Mouse (Mus musculus) splenic B cell, adult 2 months (primary cell): Measurements from ENCODE around the gene Zfp618.

Experiments used
- DNase-seq: peaks from one replicate; pipeline ENCODE4 v3.0.0-alpha.2; 2011; ENCODE audit warnings: low read depth, low spot score
- H3K27me3 ChIP-seq: 2 replicates; pipeline ENCODE4 v1.6.1; 2012; ENCODE audit warnings: mild to moderate bottlenecking, low read length, moderate library complexity, mixed read lengths; ENCODE audit not compliant: control insufficient read depth, poor library complexity, insufficient read depth, severe bottlenecking
- H3K36me3 ChIP-seq: 2 replicates; pipeline ENCODE4 v1.6.1; 2012; ENCODE audit warnings: mild to moderate bottlenecking, low read length, moderate library complexity, mixed read lengths; ENCODE audit not compliant: control insufficient read depth, poor library complexity, insufficient read depth, severe bottlenecking

Gene Zfp618

DNA sequence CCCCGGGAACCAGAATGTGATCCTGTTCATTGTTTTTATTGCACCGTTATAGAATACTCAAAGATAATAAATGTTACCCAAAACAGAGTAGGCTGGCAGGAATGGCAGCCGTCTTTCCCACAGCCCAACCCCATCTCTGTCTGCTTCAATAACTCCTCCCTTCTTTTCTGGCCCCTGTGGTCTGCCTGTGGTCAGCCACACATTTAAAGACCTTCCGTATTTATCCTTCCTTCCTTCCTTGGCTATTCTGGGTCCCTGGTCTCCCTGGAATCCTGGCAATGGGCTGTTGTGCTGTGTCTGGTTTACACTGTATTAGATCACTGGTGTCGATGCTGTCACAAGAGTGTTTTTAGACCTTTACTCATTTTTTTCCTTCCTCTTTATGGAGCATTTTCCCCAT is 125.8 kb downstream of the Zfp618 start:
- Histone ChIP-seq H3K36me3 (no peaks in the 10 kb centered on the region), H3K27me3 (no peaks in the 10 kb centered on the region)
- no peak for DNase-seq

DNA sequence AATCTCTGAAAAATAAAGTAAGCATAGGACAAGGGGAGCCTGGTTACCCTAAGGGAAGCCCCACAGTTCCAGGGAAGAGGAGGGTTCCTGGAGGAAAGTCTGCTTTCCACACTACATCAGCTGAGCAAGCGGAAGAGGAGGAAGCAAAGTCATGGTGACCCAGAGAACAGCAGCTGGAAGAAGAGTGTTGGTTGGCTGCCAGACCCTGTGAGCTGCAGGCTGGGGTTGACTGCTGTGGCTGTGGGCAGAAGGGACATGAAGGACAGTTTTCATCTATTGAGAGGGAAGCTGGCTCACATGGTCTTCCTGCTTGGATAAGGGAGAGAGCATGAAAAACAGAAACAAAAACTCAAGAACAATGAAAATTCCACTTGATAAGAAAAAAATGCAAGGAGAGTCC is 132.2 kb downstream of the Zfp618 start:
- no peaks in the 10 kb centered on the region for H3K36me3 ChIP-seq
- no peaks in the 10 kb centered on the region for H3K27me3 ChIP-seq
- no peak for DNase-seq

DNA sequence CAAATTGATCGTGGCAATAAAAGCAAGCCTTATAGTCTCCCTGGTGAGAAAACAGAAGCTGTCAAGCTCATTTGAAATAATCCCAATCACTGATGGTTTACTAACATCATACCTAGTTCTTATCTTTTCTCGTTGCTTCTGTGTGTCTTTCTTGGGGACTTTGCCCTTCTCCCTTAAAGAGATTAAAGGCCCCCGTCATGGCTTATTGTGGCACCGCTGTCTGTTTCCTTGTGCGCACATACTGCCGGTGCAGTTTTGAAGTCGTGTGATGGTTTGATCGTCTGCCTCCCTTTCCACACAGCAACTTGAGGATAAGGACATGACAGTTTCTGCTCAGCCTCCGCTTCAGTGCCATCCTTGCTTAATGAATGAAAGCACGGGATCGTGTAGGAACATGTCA is 135.1 kb downstream of the Zfp618 start:
- Histone ChIP-seq H3K27me3 (no peaks in the 10 kb centered on the region), H3K36me3 (no peaks in the 10 kb centered on the region)
- DNase-seq = no peak

DNA sequence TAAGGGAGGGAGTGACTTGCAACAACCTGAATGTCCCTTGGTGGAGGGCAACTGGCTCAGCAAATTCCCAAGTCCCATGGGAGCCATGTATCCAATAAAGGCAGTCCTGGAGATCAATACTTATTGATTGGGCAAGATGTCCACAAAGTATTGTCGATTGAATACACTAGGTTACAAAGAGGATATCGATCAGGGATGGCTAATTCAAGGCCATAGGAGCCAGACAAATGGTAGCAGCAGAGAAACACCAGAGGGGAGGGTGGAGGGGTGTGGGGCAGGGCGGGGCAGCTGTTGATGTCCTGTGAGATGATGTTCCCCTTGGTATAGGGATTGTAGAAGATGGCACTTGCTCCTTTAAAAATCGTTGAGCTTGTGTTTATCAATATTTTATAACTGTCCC is 136.7 kb downstream of the Zfp618 start:
- DNase-seq = no peak
- no peaks in the 10 kb centered on the region for H3K36me3 ChIP-seq

DNA sequence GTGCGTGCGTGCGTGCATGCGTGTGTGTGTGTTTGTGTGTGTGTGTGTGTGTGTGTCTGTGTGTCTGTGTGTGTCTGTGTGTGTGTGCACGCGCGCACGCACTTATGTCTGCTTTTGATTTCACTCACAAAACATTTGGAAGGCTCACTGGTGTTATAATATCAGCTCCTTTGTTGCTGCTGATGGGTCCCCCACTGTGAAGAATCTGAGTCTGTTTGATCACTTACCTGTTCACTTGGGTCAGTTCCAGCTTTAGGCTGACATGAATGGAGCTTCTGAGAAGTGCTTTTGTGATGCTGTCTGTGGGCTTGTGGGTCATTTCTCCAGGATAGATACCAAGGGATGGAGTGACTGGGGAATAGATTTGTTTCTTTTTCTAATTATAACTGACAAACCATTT is 140.3 kb downstream of the Zfp618 start:
- H3K27me3 ChIP-seq = no peaks in the 10 kb centered on the region
- no peaks in the 10 kb centered on the region for H3K36me3 ChIP-seq
- DNase-seq = no peak

More for the DNA sequence above, 136.7 kb downstream of the Zfp618 start:
- no peaks in the 10 kb centered on the region for H3K27me3 ChIP-seq

DNA sequence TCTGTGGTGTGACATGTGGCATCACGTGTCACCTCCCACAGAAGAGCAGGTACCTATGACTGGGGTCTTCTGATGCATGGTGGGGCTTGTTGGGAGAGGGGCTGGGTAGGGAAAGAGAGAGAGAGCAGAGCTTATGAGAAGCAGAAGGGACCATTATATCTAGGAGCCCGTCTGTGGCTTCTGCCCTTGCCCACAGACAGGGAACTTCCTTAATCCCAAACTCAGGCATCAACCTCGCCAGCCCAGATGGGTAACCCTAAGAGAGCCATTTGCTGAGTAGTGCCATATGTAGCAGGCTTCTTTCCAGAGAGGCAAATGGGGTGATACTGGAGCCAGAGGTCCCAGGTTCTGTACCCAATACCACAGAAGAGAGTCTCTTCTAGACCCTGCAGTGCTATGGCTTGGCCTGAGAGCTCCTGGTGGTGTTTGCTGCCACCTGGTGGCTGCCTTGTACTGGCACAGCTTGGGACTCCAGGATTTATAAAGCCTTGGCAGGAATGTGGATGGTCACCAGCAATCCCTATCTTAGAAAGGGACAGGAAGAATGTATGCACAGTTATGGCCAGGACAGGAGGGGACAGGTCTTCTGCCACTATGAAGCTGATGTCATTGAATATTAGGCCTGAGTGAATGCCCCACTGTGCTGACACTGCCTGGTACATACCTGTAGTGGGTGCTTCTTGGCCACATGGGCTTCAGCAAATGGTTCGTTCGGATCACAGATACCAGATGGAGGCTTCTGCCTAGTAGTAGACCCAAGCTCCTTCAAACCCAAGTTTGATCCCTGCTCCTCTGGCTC is 153.5 kb downstream of the Zfp618 start:
- Histone ChIP-seq H3K27me3 (no peaks in the 10 kb centered on the region), H3K36me3 (no peaks in the 10 kb centered on the region)
- peak; percentile 61 for DNase-seq

DNA sequence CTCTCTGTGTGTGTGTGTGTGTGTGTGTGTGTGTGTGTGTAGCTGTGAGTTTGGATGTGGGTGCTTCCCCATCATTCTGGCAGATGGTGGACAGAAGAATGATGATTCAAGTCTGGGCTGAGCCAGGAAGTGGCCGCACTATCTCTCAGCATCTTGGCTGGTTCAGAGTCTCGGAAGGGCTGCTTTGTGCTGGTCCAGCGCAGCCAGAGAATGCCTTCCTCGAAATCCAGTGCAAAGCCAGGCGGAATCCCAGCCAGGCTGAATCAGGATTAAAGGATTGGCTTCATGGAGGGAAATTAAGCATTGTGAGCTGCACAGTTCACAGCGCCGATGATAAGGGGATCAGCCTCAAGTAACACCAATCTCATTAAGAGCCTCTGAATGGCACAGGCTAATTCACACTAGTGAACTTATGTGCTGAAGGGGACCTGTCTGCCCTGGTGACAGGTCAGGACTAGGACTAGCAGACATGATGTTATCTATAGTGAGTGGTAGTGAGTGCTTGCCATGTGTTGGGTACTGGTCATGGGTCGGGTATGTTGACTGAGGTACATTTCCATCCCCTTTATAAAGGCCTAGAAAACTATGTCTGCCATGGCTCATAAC is 159.6 kb downstream of the Zfp618 start:
- H3K36me3 ChIP-seq = no peaks in the 10 kb centered on the region
- DNase-seq = no peak

DNA sequence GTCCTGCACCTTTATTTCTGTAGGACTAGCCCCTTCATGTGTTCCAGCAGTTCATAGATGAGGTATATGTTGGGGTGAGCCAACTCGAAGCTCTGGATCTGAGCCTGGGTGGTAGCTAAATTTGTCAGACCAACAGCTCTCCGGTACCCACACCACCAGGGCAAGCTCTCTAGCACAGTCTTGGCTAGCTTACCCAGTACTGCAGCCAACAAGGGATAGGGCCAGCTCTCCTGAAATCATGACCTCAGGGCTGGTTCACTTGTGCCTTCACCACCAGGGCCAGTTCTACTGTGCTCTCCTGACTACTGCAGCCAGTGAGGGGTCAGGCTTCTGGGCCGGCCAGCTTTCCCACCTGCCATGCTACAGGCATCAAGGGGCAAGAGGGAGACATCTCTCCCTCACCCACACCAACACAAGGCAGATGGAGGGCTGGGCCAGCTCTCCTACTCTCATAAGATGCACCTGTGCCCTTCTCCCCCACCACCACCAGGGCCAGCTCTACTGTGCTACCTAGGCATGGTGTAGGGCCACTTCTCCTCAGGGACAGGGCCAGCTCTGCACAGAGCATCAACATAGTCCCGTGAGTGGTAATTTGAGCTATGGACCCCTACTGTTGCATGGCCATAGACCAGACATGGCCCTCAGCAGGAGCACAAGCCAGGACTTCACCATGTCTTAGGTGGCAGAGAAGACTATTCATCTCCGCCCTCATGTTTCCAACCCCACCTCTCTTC is 164.7 kb downstream of the Zfp618 start:
- Histone ChIP-seq H3K36me3 (no peaks in the 10 kb centered on the region), H3K27me3 (no peaks in the 10 kb centered on the region)
- DNase-seq = no peak

More for the DNA sequence above, 159.6 kb downstream of the Zfp618 start:
- H3K27me3 ChIP-seq = no peaks in the 10 kb centered on the region

DNA sequence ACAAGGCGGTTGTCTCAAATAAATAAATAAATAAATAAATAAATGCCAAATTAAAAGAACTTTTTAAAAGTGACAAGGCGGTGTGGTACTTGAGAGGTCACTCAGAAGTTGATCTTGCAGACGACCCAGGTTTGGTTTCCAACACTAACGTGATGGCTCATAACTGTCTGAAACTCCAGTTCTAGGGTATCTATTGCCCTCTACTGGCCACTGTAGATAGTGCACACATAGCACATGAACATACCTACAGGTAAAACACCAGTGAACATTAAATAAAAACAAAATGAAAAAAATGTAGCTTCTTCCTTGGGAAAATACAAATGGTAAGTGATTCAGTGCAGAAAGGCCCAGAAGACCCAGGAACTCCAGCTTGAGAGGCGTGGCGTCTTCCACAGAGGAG is 181.9 kb downstream of the Zfp618 start:
- no peaks in the 10 kb centered on the region for H3K27me3 ChIP-seq
- H3K36me3 ChIP-seq = no peaks in the 10 kb centered on the region
- DNase-seq = no peak

DNA sequence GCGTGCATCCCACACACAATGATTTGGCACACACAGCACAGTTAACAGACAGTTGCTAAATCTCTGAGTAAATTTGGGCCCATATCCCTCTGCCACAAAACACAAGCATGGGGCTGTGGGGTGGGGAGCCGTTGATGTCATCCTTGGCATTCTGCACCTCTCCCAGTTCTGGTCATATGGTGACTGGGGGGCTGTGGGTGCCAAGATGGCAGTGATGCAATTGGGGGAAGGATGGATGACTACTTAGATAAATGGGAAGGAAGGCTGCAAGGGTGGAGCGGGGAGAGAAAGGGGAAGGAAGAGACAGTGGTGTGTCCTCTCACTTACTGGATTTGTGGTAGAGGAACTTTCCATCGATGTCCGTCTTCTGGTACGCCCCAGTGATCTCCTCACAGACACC is 185.8 kb downstream of the Zfp618 start:
- Histone ChIP-seq H3K36me3 (no peaks in the 10 kb centered on the region), H3K27me3 (no peaks in the 10 kb centered on the region)
- DNase-seq = no peak

DNA sequence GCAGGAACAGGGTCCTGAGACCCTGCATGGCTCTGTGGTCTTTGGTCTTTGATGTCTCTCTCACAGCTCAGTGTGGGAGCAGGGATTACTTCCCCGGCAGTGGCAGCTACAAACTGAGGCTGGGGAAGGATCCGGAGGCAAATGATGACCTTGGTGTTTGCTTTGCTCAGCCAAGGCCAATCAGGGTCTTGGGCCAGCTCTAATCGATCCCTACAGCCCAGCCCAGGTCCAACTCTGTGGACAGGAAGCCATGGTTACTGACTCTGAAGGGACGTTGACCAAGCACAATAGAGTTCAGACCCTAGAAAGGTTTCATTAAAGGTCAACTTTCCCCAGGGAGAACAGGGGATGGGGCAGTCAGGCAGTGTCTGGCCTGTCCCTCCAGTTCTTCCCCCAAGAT is 188.7 kb downstream of the Zfp618 start:
- no peak for DNase-seq
- no peaks in the 10 kb centered on the region for H3K27me3 ChIP-seq

DNA sequence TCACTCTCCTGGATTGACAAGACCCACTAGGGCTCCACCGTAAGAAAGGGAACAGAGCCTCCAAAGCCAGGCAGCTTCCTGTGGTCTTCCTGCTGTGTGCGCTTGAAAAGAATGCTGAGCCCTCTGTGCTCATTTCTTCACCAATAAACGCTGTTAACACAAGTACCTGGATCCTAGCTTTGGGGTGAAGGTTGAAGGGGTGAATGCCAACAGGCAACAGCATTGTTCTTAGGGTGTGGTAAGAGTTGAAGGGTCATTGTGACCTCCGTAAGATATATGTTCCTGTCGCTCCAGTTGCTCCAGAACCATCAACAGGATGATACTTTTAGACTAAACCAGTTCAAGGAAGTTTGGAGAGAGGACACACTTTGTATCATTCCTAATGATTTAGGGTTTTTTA is 189.3 kb downstream of the Zfp618 start, which contains the start of gene Ambp:
Gene Ambp (minus strand): TSS at position 101 of the 400 bp plus-strand sequence.
- no peaks in the 10 kb centered on the region for H3K27me3 ChIP-seq
- DNase-seq = no peak
- no peaks in the 10 kb centered on the region for H3K36me3 ChIP-seq

More for the DNA sequence above, 188.7 kb downstream of the Zfp618 start:
- H3K36me3 ChIP-seq = no peaks in the 10 kb centered on the region

DNA sequence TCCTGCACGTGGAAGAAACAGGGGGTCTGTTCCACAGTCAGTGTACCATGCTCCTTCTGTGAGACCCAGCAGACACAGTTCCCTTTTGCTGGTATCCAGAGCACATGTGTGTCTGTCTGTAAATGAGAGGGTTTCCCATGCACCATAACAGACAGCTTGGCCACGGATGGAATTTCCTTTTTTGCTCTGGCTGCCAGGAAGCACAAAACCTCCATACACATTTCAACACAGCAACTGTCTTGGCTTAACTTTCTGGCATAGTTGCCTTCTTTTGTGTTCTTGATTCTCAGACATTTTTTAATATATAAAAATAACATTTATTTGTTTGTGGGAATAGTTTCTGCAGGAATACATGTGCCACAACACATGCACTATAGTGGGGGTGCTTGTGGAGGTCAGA is 190.2 kb downstream of the Zfp618 start:
- no peaks in the 10 kb centered on the region for H3K36me3 ChIP-seq
- no peaks in the 10 kb centered on the region for H3K27me3 ChIP-seq
- DNase-seq = no peak

DNA sequence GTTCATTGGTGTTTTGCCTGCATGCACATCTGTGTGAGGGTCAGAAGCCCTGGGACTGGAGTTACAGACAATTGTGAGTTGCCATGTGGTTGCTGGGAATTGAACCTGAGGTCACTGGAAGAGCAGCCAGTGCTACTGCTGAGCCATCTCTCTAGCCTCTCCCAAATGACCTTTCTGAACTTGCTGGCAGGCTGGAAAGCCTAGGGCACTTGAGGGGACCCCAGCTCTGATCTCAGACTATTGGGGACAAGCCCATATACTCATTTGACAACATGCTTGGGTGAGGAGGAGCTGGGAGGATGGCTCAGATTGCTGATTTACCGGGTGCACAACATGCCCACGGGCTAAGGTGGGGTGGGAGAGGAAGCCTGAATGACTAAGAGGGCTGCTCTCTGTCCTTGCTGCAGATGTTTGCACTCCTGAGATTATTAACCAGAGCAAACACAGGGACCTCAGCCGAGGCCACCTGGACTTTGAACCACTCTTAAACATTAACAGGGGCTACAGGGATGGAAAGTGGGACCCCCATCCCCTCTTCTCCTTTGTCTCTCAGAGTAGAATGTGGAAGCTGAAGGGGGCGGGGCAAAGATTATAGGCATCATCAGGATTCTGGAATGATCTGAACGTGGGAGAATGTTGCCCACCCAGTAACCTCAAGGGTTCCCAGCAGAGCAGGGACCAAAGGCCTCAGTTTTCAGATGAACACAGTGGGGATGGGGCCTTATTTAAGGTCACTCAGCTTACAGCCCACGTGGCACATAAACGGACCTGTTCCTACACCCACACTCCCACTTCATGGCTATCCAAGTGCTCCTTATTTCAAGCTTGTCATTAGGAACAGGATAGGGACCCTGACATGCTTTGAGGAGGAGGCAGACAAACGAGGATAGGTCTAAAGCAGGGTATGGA is 191.6 kb downstream of the Zfp618 start:
- no peak for DNase-seq
- Histone ChIP-seq H3K36me3 (no peaks in the 10 kb centered on the region), H3K27me3 (no peaks in the 10 kb centered on the region)
